Mouse (Mus musculus) kidney, embryonic 16.5 days (tissue): ENCODE measurements around the gene Supt5. TPM values are rescaled to one million over a fixed set of nuclear protein-coding genes. Genes with fewer than 3 reads are reported as not detected.

Experiments
- ATAC-seq: fragments of 200-750 bp; cut with Nextera tagmentation; 2 replicates; pipeline ENCODE4 v1.8.0; 2017; ENCODE audit warnings: moderate TSS enrichment; ENCODE audit not compliant: low FRiP score, low TSS enrichment
- H3K27ac ChIP-seq: fragments of 300-500 bp; sonication (generic); 2 replicates; pipeline ENCODE4 v1.5.1; 2014; ENCODE audit warnings: low read length
- H3K27me3 ChIP-seq: fragments of 300-500 bp; sonication (generic); 2 replicates; pipeline ENCODE4 v1.6.1; 2014; ENCODE audit warnings: low read length, control low read depth, mixed read lengths; ENCODE audit not compliant: insufficient read depth
- H3K36me3 ChIP-seq: fragments of 300-500 bp; sonication (generic); 2 replicates; pipeline ENCODE4 v1.6.1; 2014; ENCODE audit warnings: low read length, control low read depth, mixed read lengths; ENCODE audit not compliant: insufficient read depth
- H3K4me1 ChIP-seq: fragments of 300-500 bp; sonication (generic); 2 replicates; pipeline ENCODE4 v1.6.1; 2014; ENCODE audit warnings: low read length, control low read depth, mixed read lengths; ENCODE audit not compliant: insufficient read depth
- H3K4me2 ChIP-seq: fragments of 300-500 bp; sonication (generic); replicated peaks from 2 replicates; pipeline ENCODE4 v1.6.1; 2014; ENCODE audit warnings: low read depth, low read length
- H3K4me3 ChIP-seq: fragments of 300-500 bp; sonication (generic); 2 replicates; pipeline ENCODE4 v1.5.1; 2014; ENCODE audit warnings: mild to moderate bottlenecking, low read length
- H3K9ac ChIP-seq: fragments of 300-500 bp; sonication (generic); replicated peaks from 2 replicates; pipeline ENCODE4 v1.6.1; 2014; ENCODE audit warnings: low read length
- H3K9me3 ChIP-seq: fragments of 300-500 bp; sonication (generic); 2 replicates; pipeline ENCODE4 v1.6.1; 2016; ENCODE audit warnings: low read length, control low read depth
- WGBS: fragments of 180-500 bp; shearing (Covaris S2); extraction: QIAGEN DNeasy Blood & Tissue Kit; methylation state at CpG from one replicate; pipeline ENCODE4 v1.1.7; 2014; 5-methylcytosine and 5-hydroxymethylcytosine counted together
- polyA plus RNA-seq: library from polyadenylated mRNA; unstranded; fragments of >200 nt; fragmentation: Nextera tagmentation; extraction: Ambion mirVana; gene quantifications from 2 replicates; pipeline ENCODE4 v1.2.1, GENCODE M21; 2015

Gene Supt5
- polyA plus RNA-seq, 1 experiment from 2014 or later = 106 TPM

GRCm38 (mm10) chr7:28382347-28382951 is 43.9 kb upstream of the Supt5 start:
- 43% methylated on average over 9 of the region's 12 CpGs for WGBS
- peak overlapping the region; percentile 43; the same call in 1 of the 2 replicates for H3K4me3 ChIP-seq
- no peaks in the 10 kb centered on the region for H3K9me3 ChIP-seq
- H3K4me2 ChIP-seq = peak overlapping the region; percentile 73
- peak; percentile 7 for ATAC-seq
- peaks cover 14% of the 10 kb centered on the region; the same call in 1 of the 2 replicates for H3K36me3 ChIP-seq
- H3K27ac ChIP-seq = peak overlapping the region; percentile 100
- H3K9ac ChIP-seq = peak overlapping the region; percentile 62
- peaks cover 52% of the 10 kb centered on the region for H3K4me1 ChIP-seq
- H3K27me3 ChIP-seq = no peaks in the 10 kb centered on the region

GRCm38 (mm10) chr7:28381938-28382337 is 43.4 kb upstream of the Supt5 start:
- Histone ChIP-seq H3K4me2 (peak overlapping the region; percentile 73), H3K9me3 (no peaks in the 10 kb centered on the region), H3K27ac (peak overlapping the region; percentile 100), H3K4me3 (peak overlapping the region; percentile 43), H3K27me3 (no peaks in the 10 kb centered on the region), H3K9ac (peak overlapping the region; percentile 82), H3K4me1 (peaks cover 57% of the 10 kb centered on the region), H3K36me3 (peaks cover 13% of the 10 kb centered on the region; the same call in 1 of the 2 replicates)
- WGBS = 0% methylated on average over 20 of the region's 20 CpGs
- peak; percentile 71 for ATAC-seq

GRCm38 (mm10) chr7:28381017-28381790 is 42.7 kb upstream of the Supt5 start:
- Histone ChIP-seq H3K9ac (peak overlapping the region; percentile 82), H3K9me3 (no peaks in the 10 kb centered on the region), H3K4me1 (peaks cover 58% of the 10 kb centered on the region), H3K27ac (peak overlapping the region; percentile 100), H3K27me3 (no peaks in the 10 kb centered on the region), H3K4me2 (peak overlapping the region; percentile 73), H3K4me3 (peak overlapping the region; percentile 43), H3K36me3 (peaks cover 13% of the 10 kb centered on the region; the same call in 1 of the 2 replicates)
- 8% methylated on average over 30 of the region's 30 CpGs for WGBS
- peak; percentile 31 for ATAC-seq

GRCm38 (mm10) chr7:28380237-28381016 is 41.9 kb upstream of the Supt5 start, which contains the start of gene Zfp36:
Gene Zfp36 (minus strand): TSS chr7:28380253.
- no peaks in the 10 kb centered on the region for H3K27me3 ChIP-seq
- no peaks in the 10 kb centered on the region for H3K9me3 ChIP-seq
- 51% methylated on average over 17 of the region's 17 CpGs for WGBS
- H3K4me1 ChIP-seq = peaks cover 62% of the 10 kb centered on the region
- peaks cover 10% of the 10 kb centered on the region; the same call in 1 of the 2 replicates for H3K36me3 ChIP-seq
- peak within 1 kb of the TSS; percentile 84 for H3K9ac ChIP-seq
- H3K4me3 ChIP-seq = peak within 1 kb of the TSS; percentile 80
- no peak for ATAC-seq
- H3K27ac ChIP-seq = peak within 1 kb of the TSS; percentile 100
- peak within 1 kb of the TSS; percentile 81 for H3K4me2 ChIP-seq

- peaks cover 73% of the 10 kb centered on the region for H3K4me1 ChIP-seq
- WGBS = 1% methylated on average over 53 of the region's 53 CpGs
These were observed 40.5 kb upstream of the Supt5 start for GRCm38 (mm10) chr7:28378769-28379651.

GRCm38 (mm10) chr7:28378066-28378690 is 39.6 kb upstream of the Supt5 start:
- Histone ChIP-seq H3K9me3 (no peaks in the 10 kb centered on the region), H3K4me2 (peak overlapping the region; percentile 81), H3K9ac (peak overlapping the region; percentile 84), H3K36me3 (0 out of 2 replicates have a peak, but pooled peaks cover 7% of the 10 kb centered on the region), H3K4me1 (peaks cover 76% of the 10 kb centered on the region), H3K27me3 (no peaks in the 10 kb centered on the region), H3K27ac (peak overlapping the region; percentile 98), H3K4me3 (peak overlapping the region; percentile 80)
- no peak for ATAC-seq
- 12% methylated on average over 32 of the region's 32 CpGs for WGBS

More at GRCm38 (mm10) chr7:28378769-28379651, 40.5 kb upstream of the Supt5 start:
- Histone ChIP-seq H3K36me3 (0 out of 2 replicates have a peak, but pooled peaks cover 7% of the 10 kb centered on the region), H3K27me3 (no peaks in the 10 kb centered on the region), H3K9me3 (no peaks in the 10 kb centered on the region), H3K27ac (peak overlapping the region; percentile 98), H3K4me3 (peak overlapping the region; percentile 80), H3K4me2 (peak overlapping the region; percentile 81), H3K9ac (peak overlapping the region; percentile 84)
- ATAC-seq = peak; percentile 47

GRCm38 (mm10) chr7:28377190-28378065 is 38.9 kb upstream of the Supt5 start:
- peak overlapping the region; percentile 84 for H3K9ac ChIP-seq
- 0 out of 2 replicates have a peak, but pooled peaks cover 7% of the 10 kb centered on the region for H3K36me3 ChIP-seq
- H3K27ac ChIP-seq = peak overlapping the region; percentile 98
- H3K27me3 ChIP-seq = no peaks in the 10 kb centered on the region
- peaks cover 68% of the 10 kb centered on the region for H3K4me1 ChIP-seq
- no peak for ATAC-seq
- peak overlapping the region; percentile 80 for H3K4me3 ChIP-seq
- WGBS = 52% methylated on average over 18 of the region's 18 CpGs
- H3K9me3 ChIP-seq = no peaks in the 10 kb centered on the region
- peak overlapping the region; percentile 81 for H3K4me2 ChIP-seq
